Mouse (Mus musculus): ENCODE data around the gene Hsd17b12. TPM values are rescaled to one million over a fixed set of nuclear protein-coding genes. Genes with fewer than 3 reads are reported as not detected.
A peak's percentile ranks its signal among the peaks of the same experiment; 100 is the strongest.

Gene Hsd17b12
- polyA plus RNA-seq, 1 experiment from 2014 or later, result 128 TPM

DNA sequence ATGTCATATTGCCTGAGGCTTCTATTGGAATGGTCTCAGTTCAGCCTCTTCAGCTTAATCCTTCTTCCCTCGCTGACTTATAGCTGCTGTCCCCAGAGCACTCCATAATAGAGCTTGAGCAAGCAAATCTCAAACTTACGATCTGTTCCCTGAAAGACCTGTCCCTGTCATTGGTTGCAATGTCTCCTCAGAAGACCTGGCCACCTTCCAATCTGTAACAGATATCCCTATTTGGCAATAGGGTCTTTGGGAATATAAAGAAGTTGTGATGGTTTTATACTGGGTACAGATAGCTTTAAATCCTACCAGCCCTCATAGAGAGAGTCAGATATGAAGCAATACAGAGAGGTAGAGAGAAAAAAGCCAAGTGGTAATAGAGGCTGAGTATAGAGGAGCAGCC, 5.4 kb upstream of the Hsd17b12 start:
- Histone ChIP-seq H3K9me3 (ENCODE audit: control insufficient read depth, low read length) (no peaks in the 10 kb centered on the region), H3K27ac (ENCODE audit: low read depth, low read length) (no peak overlapping the region), H3K36me3 (ENCODE audit: control insufficient read depth, insufficient read depth, low read length) (no peaks in the 10 kb centered on the region), H3K4me2 (ENCODE audit: low read depth, low read length, severe bottlenecking) (no peak overlapping the region), H3K9ac (ENCODE audit: low read length) (no peak overlapping the region), H3K27me3 (ENCODE audit: control insufficient read depth, insufficient read depth, low read length) (no peaks in the 10 kb centered on the region), H3K4me1 (replicated peaks; ENCODE audit: control insufficient read depth, insufficient read depth, low read length) (no peaks in the 10 kb centered on the region), H3K4me3 (ENCODE audit: low read depth, low read length) (no peak overlapping the region)
- ATAC-seq (replicated peaks; ENCODE audit: low FRiP score) (no peak), DNase-seq (ENCODE audit: low spot score) (no peak)
- 60% methylated on average over 2 of the region's 2 CpGs for WGBS

DNA sequence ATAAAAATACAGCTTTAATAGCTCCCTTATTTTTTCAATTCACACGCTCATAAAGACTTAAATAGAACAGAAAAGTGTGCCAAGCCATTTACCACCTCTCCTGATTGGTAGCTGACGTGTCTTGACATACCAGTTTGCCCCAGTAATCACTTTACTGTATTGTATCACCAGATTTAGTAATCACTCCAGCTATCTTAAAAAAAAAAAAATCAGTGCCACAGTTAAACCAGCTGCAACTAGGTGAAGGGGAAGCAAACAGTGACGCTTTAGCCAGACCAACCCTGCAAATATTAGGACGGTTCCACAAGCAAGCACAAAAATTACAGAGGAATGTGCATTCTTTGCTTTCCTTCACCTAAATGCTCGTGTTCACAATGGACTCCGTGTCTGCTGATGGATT, 4.4 kb upstream of the Hsd17b12 start:
- 75% methylated on average over 6 of the region's 6 CpGs for WGBS
- Histone ChIP-seq H3K4me1 (replicated peaks; ENCODE audit: control insufficient read depth, insufficient read depth, low read length) (no peaks in the 10 kb centered on the region), H3K36me3 (ENCODE audit: control insufficient read depth, insufficient read depth, low read length) (no peaks in the 10 kb centered on the region), H3K27ac (ENCODE audit: low read depth, low read length) (no peak overlapping the region), H3K9ac (ENCODE audit: low read length) (no peak overlapping the region), H3K27me3 (ENCODE audit: control insufficient read depth, insufficient read depth, low read length) (no peaks in the 10 kb centered on the region), H3K4me3 (ENCODE audit: low read depth, low read length) (no peak overlapping the region), H3K9me3 (ENCODE audit: control insufficient read depth, low read length) (no peaks in the 10 kb centered on the region), H3K4me2 (ENCODE audit: low read depth, low read length, severe bottlenecking) (no peak overlapping the region)
- ATAC-seq (replicated peaks; ENCODE audit: low FRiP score), result no peak
- DNase-seq (ENCODE audit: low spot score), result no peak

DNA sequence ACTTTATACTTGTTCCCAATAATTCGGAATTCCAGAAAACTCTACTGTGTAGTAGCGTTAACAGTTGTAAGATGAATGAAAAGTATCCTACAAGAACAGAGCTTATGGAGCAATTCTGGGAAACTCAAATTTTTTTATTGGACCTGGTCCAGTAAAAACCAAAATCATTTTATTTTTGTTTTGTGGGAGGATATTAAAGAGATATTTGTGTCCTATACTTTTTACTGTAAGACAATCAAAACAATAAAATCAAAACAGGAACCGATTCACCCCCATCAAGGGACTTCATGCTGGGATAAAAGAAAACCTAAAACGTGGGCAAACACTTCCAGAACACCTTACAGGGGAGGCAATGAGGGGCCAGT, 738 bp upstream of the Hsd17b12 start:
- no peak for DNase-seq (ENCODE audit: low spot score)
- peak overlapping the region; percentile 53 for H3K4me2 ChIP-seq (ENCODE audit: low read depth, low read length, severe bottlenecking)
- ATAC-seq (replicated peaks; ENCODE audit: low FRiP score), result no peak
- H3K27me3 ChIP-seq (ENCODE audit: control insufficient read depth, insufficient read depth, low read length), result no peaks in the 10 kb centered on the region
- WGBS, result 28% methylated on average over 4 of the region's 4 CpGs
- H3K4me1 ChIP-seq (replicated peaks; ENCODE audit: control insufficient read depth, insufficient read depth, low read length), result no peaks in the 10 kb centered on the region
- peak overlapping the region; percentile 40 for H3K4me3 ChIP-seq (ENCODE audit: low read depth, low read length)
- H3K9me3 ChIP-seq (ENCODE audit: control insufficient read depth, low read length), result no peaks in the 10 kb centered on the region
- H3K36me3 ChIP-seq (ENCODE audit: control insufficient read depth, insufficient read depth, low read length), result no peaks in the 10 kb centered on the region
- H3K9ac ChIP-seq (ENCODE audit: low read length), result peak overlapping the region; percentile 49
- H3K27ac ChIP-seq (ENCODE audit: low read depth, low read length), result peak overlapping the region; percentile 63

DNA sequence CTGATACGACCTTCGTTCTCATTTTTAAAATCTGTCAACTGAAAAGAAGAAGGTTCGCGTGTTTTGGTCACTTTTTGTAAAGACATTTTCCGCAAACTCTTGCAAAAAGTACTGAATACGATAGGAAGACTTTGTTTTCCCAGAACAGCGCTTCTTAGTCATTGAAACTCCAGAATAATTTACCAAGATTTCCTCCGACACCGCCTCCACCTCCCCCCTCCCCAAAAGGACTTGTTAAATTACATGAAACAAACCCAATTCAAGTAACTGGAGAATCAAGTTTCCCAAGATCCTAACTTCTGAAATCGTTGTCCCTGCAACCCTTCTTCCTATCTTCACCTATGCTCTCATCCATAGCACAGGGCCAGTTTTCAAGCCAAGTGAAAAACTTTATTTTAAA, 713 bp downstream of the Hsd17b12 start:
- H3K4me1 ChIP-seq (replicated peaks; ENCODE audit: control insufficient read depth, insufficient read depth, low read length), result no peaks in the 10 kb centered on the region
- H3K9me3 ChIP-seq (ENCODE audit: control insufficient read depth, low read length), result no peaks in the 10 kb centered on the region
- 2% methylated on average over 10 of the region's 10 CpGs for WGBS
- H3K4me3 ChIP-seq (ENCODE audit: low read depth, low read length), result peak overlapping the region; percentile 74
- no peaks in the 10 kb centered on the region for H3K36me3 ChIP-seq (ENCODE audit: control insufficient read depth, insufficient read depth, low read length)
- no peak for DNase-seq (ENCODE audit: low spot score)
- peak overlapping the region; percentile 76; the same call in 1 of the 2 replicates for H3K27ac ChIP-seq (ENCODE audit: low read depth, low read length)
- peak overlapping the region; percentile 78 for H3K9ac ChIP-seq (ENCODE audit: low read length)
- H3K4me2 ChIP-seq (ENCODE audit: low read depth, low read length, severe bottlenecking), result peak overlapping the region; percentile 57
- no peak for ATAC-seq (replicated peaks; ENCODE audit: low FRiP score)
- H3K27me3 ChIP-seq (ENCODE audit: control insufficient read depth, insufficient read depth, low read length), result no peaks in the 10 kb centered on the region

DNA sequence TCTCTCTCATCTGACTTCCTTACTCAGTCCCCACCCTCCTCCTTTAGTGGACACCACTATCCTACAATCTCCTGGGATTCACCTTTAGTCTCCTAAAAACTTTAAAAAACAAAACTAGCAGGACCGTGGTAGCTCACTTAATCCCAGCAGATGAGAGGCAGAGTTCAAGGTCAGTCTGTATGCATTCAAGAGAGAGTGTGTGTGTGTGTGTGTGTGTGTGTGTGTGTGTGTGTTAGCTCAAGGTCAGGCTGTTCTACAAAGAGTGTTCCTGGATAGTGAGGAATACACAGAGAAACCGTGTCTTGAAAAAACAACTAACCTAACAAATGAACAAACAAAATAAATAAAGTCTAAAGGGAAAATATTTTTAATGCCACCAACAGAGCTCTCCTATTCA, 12.6 kb downstream of the Hsd17b12 start:
- Histone ChIP-seq H3K4me1 (replicated peaks; ENCODE audit: control insufficient read depth, insufficient read depth, low read length) (no peaks in the 10 kb centered on the region), H3K4me3 (ENCODE audit: low read depth, low read length) (no peak overlapping the region), H3K4me2 (ENCODE audit: low read depth, low read length, severe bottlenecking) (no peak overlapping the region), H3K27me3 (ENCODE audit: control insufficient read depth, insufficient read depth, low read length) (no peaks in the 10 kb centered on the region), H3K9me3 (ENCODE audit: control insufficient read depth, low read length) (no peaks in the 10 kb centered on the region), H3K36me3 (ENCODE audit: control insufficient read depth, insufficient read depth, low read length) (no peaks in the 10 kb centered on the region), H3K27ac (ENCODE audit: low read depth, low read length) (no peak overlapping the region), H3K9ac (ENCODE audit: low read length) (no peak overlapping the region)
- WGBS, result 82% methylated on average over 2 of the region's 2 CpGs
- ATAC-seq (replicated peaks; ENCODE audit: low FRiP score), result no peak
- DNase-seq (ENCODE audit: low spot score), result no peak

DNA sequence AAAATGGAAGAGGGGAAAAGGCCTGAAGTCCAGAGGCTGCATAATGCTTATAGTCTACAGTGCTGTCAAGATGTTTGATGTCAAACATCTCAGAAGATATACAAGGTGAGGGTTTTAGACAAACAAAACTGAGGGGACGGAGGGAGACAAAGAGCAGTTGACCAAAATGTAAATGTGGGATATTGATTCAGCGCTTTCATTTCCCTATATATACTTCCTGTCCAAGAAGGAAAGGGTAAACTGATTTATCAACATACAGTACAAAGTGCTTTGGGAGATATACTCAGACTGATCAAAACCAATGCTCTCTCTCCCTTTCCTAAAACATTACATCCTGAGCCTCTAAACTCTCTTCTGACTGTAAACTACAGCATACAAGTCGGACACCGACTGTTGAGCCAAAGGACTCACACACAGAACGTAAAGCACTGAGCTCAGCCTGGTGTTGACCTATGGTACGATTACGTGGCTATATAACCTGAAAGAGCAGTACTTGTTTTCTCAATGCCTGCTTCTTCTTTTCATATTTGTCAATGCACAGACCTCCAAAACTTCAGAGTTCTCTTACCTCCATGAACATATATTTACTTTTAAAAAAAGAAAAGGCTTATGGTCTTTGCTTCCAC, 13.1 kb downstream of the Hsd17b12 start:
- H3K4me2 ChIP-seq (ENCODE audit: low read depth, low read length, severe bottlenecking), result no peak overlapping the region
- H3K27me3 ChIP-seq (ENCODE audit: control insufficient read depth, insufficient read depth, low read length), result no peaks in the 10 kb centered on the region
- no peak for DNase-seq (ENCODE audit: low spot score)
- H3K36me3 ChIP-seq (ENCODE audit: control insufficient read depth, insufficient read depth, low read length), result no peaks in the 10 kb centered on the region
- H3K9me3 ChIP-seq (ENCODE audit: control insufficient read depth, low read length), result no peaks in the 10 kb centered on the region
- no peaks in the 10 kb centered on the region for H3K4me1 ChIP-seq (replicated peaks; ENCODE audit: control insufficient read depth, insufficient read depth, low read length)
- 92% methylated on average over 7 of the region's 7 CpGs for WGBS
- H3K27ac ChIP-seq (ENCODE audit: low read depth, low read length), result no peak overlapping the region
- no peak overlapping the region for H3K9ac ChIP-seq (ENCODE audit: low read length)
- H3K4me3 ChIP-seq (ENCODE audit: low read depth, low read length), result no peak overlapping the region
- no peak for ATAC-seq (replicated peaks; ENCODE audit: low FRiP score)

DNA sequence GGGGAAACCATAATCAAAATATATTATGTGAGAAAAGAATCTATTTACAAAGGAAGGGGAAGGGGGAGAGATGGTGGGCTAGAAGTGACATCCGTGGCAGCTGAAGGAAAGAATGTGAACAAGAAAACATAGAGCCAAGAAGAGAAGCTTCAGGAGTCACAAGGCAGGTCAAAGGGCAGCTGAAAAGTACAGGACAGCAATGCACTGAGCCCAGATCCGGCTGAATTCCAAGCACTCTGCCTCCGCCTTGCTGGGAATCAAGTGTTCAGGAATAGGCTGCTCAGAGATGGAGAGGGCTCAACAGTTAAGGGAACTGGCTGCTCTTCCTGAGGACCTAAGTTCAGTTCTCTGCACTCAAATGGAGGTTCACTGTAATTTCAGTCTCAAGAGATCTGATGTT, 16.5 kb downstream of the Hsd17b12 start:
- ATAC-seq (replicated peaks; ENCODE audit: low FRiP score), result no peak
- 74% methylated on average over 3 of the region's 3 CpGs for WGBS
- Histone ChIP-seq H3K9me3 (ENCODE audit: control insufficient read depth, low read length) (no peaks in the 10 kb centered on the region), H3K4me2 (ENCODE audit: low read depth, low read length, severe bottlenecking) (no peak overlapping the region), H3K4me3 (ENCODE audit: low read depth, low read length) (no peak overlapping the region), H3K4me1 (replicated peaks; ENCODE audit: control insufficient read depth, insufficient read depth, low read length) (no peaks in the 10 kb centered on the region), H3K27ac (ENCODE audit: low read depth, low read length) (no peak overlapping the region), H3K9ac (ENCODE audit: low read length) (no peak overlapping the region), H3K27me3 (ENCODE audit: control insufficient read depth, insufficient read depth, low read length) (no peaks in the 10 kb centered on the region), H3K36me3 (ENCODE audit: control insufficient read depth, insufficient read depth, low read length) (no peaks in the 10 kb centered on the region)
- no peak for DNase-seq (ENCODE audit: low spot score)

DNA sequence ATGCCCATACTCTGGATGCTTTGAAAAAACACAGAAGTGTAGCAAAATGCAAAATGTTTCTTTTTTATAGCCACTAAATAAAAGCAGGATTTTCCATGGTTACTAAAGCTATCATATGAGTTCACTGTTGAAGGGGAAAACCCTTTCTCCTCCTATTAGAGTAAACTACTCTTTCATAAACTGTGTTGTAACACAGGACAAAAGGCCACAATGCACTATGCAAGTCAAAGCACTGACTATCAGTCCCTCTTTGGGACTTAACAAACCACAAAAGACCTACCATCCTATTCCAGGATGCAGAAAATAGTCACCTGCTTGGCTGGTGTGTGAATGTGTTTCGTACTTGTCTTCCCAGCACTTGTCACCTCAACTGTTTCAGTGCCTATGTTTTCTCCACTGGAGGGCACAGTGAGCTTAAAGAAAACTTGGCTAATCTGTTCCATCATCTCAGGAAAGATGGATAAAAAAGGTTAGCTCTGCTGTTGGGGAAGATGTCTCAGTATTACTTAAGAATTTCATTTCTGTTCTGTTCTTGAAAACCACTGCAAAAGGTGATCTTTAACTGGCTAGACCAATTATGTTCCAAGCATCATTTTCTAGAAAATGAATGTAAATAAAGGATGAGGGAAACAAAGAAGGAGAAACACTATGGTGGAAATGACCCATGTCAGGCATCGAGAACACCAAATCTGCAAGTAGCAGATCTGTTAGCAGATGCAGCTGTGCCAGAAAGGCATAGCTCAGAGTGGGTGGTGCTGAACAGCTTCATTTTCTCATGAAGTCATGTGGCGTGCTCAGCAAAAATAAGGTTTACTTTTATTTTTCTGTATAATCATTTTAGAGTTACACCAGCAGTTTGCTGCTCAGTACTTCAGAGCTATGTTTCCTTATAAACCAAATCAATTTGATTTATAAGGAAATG, 19.0 kb downstream of the Hsd17b12 start:
- no peak for ATAC-seq (replicated peaks; ENCODE audit: low FRiP score)
- DNase-seq (ENCODE audit: low spot score), result no peak

More for the DNA sequence above, 19.0 kb downstream of the Hsd17b12 start:
- H3K9me3 ChIP-seq (ENCODE audit: control insufficient read depth, low read length), result no peaks in the 10 kb centered on the region
- H3K4me2 ChIP-seq (ENCODE audit: low read depth, low read length, severe bottlenecking), result no peak overlapping the region
- WGBS, result 91% methylated on average over 3 of the region's 3 CpGs
- no peak overlapping the region for H3K27ac ChIP-seq (ENCODE audit: low read depth, low read length)
- H3K27me3 ChIP-seq (ENCODE audit: control insufficient read depth, insufficient read depth, low read length), result no peaks in the 10 kb centered on the region
- no peak overlapping the region for H3K4me3 ChIP-seq (ENCODE audit: low read depth, low read length)
- no peaks in the 10 kb centered on the region for H3K4me1 ChIP-seq (replicated peaks; ENCODE audit: control insufficient read depth, insufficient read depth, low read length)
- H3K9ac ChIP-seq (ENCODE audit: low read length), result no peak overlapping the region
- H3K36me3 ChIP-seq (ENCODE audit: control insufficient read depth, insufficient read depth, low read length), result no peaks in the 10 kb centered on the region

Measured in forebrain, embryonic 11.5 days (tissue).